Mouse (Mus musculus) olfactory bulb, adult 2 months (tissue): Measurements from ENCODE around the gene Gstm1.

Source experiments
- CTCF ChIP-seq: fragments of 200-500 bp; IDR thresholded peaks from 2 replicates; pipeline ENCODE4 v1.5.1; 2012; ENCODE audit warnings: low read depth, mild to moderate bottlenecking, low read length, moderate library complexity; ENCODE audit not compliant: insufficient read depth
- POLR2A ChIP-seq: fragments of 200-500 bp; IDR thresholded peaks from 2 replicates; pipeline ENCODE4 v1.6.1; 2012; ENCODE audit warnings: mild to moderate bottlenecking, low read depth, low read length, moderate library complexity; ENCODE audit not compliant: insufficient read depth

DNA sequence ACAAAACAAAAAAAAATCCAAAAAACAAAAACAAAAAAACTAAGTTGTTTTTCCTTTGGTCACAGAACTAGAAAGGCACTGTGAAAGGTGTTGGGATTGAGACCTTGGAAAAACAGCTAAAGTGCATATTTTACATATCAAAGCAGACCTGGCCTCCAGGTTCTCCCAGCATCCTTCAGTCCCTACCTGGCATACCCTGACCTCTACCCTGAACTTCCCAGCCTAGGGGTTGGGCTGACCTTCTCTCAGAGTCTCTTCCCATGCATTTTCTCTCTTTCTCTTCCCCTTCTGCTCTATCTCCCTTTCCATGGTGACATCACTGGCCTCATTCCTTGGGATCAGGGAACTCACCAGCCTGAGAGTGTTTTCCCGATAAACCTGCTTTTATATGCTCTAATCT is 52.2 kb downstream of the Gstm1 start:
- TF ChIP-seq POLR2A (no peak), CTCF (no peak)
